Mouse (Mus musculus): ENCODE results near the gene Rbfox1. TPM values are rescaled to one million over a fixed set of nuclear protein-coding genes. Genes with fewer than 3 reads are reported as not detected.

The Rbfox1 gene
- total RNA-seq, 2 experiments from 2014 or later = 186 to 195 TPM

GRCm38 (mm10) chr16:6584700-6585099, 699.5 kb downstream of the Rbfox1 start:
- no peak for DNase-seq
- intact Hi-C loops (cut with DNase I) = no loop called here

GRCm38 (mm10) chr16:6585204-6585603, 700.0 kb downstream of the Rbfox1 start:
- intact Hi-C loops (cut with DNase I) = no loop called here

GRCm38 (mm10) chr16:6616526-6616925, 731.4 kb downstream of the Rbfox1 start:
- DNase-seq = no peak
- intact Hi-C loops (cut with DNase I) = no loop called here

More at GRCm38 (mm10) chr16:6585204-6585603, 700.0 kb downstream of the Rbfox1 start:
- DNase-seq = no peak

- intact Hi-C loops (cut with DNase I) = no loop called here
- no peak for DNase-seq
Measured at GRCm38 (mm10) chr16:6640330-6640729, 755.2 kb downstream of the Rbfox1 start.

- DNase-seq = no peak
- intact Hi-C loops (cut with DNase I) = no loop called here
Measured at GRCm38 (mm10) chr16:6646941-6647340, 761.8 kb downstream of the Rbfox1 start.

- no peak for DNase-seq
- intact Hi-C loops (cut with DNase I) = no loop called here
Measured at GRCm38 (mm10) chr16:6648753-6649152, 763.6 kb downstream of the Rbfox1 start.

- intact Hi-C loops (cut with DNase I) = no loop called here
Measured at GRCm38 (mm10) chr16:6658594-6658993, 773.4 kb downstream of the Rbfox1 start.

GRCm38 (mm10) chr16:6686076-6686757, 801.1 kb downstream of the Rbfox1 start:
- DNase-seq = no peak
- intact Hi-C loops (cut with DNase I) = no loop called here

More at GRCm38 (mm10) chr16:6658594-6658993, 773.4 kb downstream of the Rbfox1 start:
- no peak for DNase-seq

GRCm38 (mm10) chr16:6704847-6705246, 819.7 kb downstream of the Rbfox1 start:
- intact Hi-C loops (cut with DNase I) = no loop called here
- no peak for DNase-seq

- no peak for DNase-seq
- intact Hi-C loops (cut with DNase I) = no loop called here
Measured at GRCm38 (mm10) chr16:6712341-6712740, 827.2 kb downstream of the Rbfox1 start.

- intact Hi-C loops (cut with DNase I) = no loop called here
- DNase-seq = no peak
Measured at GRCm38 (mm10) chr16:6715245-6715644, 830.1 kb downstream of the Rbfox1 start.

GRCm38 (mm10) chr16:6716214-6716911, 831.2 kb downstream of the Rbfox1 start:
- DNase-seq = peak; percentile 4 to 15
- intact Hi-C loops (cut with DNase I) = no loop called here

GRCm38 (mm10) chr16:6719027-6719426, 833.9 kb downstream of the Rbfox1 start:
- intact Hi-C loops (cut with DNase I) = no loop called here
- DNase-seq = no peak

- intact Hi-C loops (cut with DNase I) = no loop called here
- no peak for DNase-seq
Measured at GRCm38 (mm10) chr16:6732646-6733045, 847.5 kb downstream of the Rbfox1 start.

GRCm38 (mm10) chr16:6733427-6733826, 848.3 kb downstream of the Rbfox1 start:
- intact Hi-C loops (cut with DNase I) = no loop called here
- no peak for DNase-seq

- DNase-seq = no peak
- intact Hi-C loops (cut with DNase I) = no loop called here
Measured at GRCm38 (mm10) chr16:6736566-6736965, 851.4 kb downstream of the Rbfox1 start.

GRCm38 (mm10) chr16:6736998-6737397, 851.8 kb downstream of the Rbfox1 start:
- DNase-seq = no peak
- intact Hi-C loops (cut with DNase I) = no loop called here

- DNase-seq = no peak
- intact Hi-C loops (cut with DNase I) = no loop called here
Measured at GRCm38 (mm10) chr16:6746116-6746515, 861.0 kb downstream of the Rbfox1 start.

GRCm38 (mm10) chr16:6750491-6750890, 865.3 kb downstream of the Rbfox1 start:
- DNase-seq = no peak
- intact Hi-C loops (cut with DNase I) = no loop called here

- intact Hi-C loops (cut with DNase I) = no loop called here
- DNase-seq = no peak
Measured at GRCm38 (mm10) chr16:6754847-6755246, 869.7 kb downstream of the Rbfox1 start.

GRCm38 (mm10) chr16:6769495-6770237, 884.5 kb downstream of the Rbfox1 start:
- intact Hi-C loops (cut with DNase I) = no loop called here

More at GRCm38 (mm10) chr16:6769495-6770237, 884.5 kb downstream of the Rbfox1 start:
- DNase-seq = no peak

All from gastrocnemius, postnatal 36 days (tissue).